Mouse (Mus musculus) inflammation-experienced regulatory T-cells (primary cell): ENCODE results near the gene Otof. TPM values are rescaled to one million over a fixed set of nuclear protein-coding genes. Genes with fewer than 3 reads are reported as not detected.

Source experiments
- polyA plus RNA-seq, 2 experiments: library from polyadenylated mRNA; unstranded; fragments of 100-300 nt; shearing (Covaris generic); gene quantifications; one replicate each; pipeline ENCODE4 v1.2.1; 2017

The Otof gene
- under 1 TPM in 1 of 2 experiments, not detected in 1; 0.06 TPM for polyA plus RNA-seq

GRCm38 (mm10) chr5:30461821-30462220 lies at the start of gene Otof:
Gene Otof, minus strand, starts transcription at chr5:30461932.

GRCm38 (mm10) chr5:30465861-30466260 lies 4.1 kb upstream of the Otof start, which contains the start of gene 1700001C02Rik:
Gene 1700001C02Rik, plus strand, starts transcription at chr5:30466047.

Other genes with a start within 250 kb of the Otof start
- 10 to 100 TPM; 15.7 to 16.6 TPM for gene Selenoi, start 229.4 kb downstream of the Otof start, polyA plus RNA-seq
- 1 to 10 TPM; 2.6 to 3.2 TPM for gene Drc1, start 180.5 kb downstream of the Otof start, polyA plus RNA-seq
- not detected for gene 1700001C02Rik, start 4.1 kb upstream of the Otof start, polyA plus RNA-seq
- not detected for gene Cib4, start 83.9 kb upstream of the Otof start, polyA plus RNA-seq
- gene Kcnk3, start 126.2 kb upstream of the Otof start, polyA plus RNA-seq = 1 to 10 TPM in 1 of 2 experiments, under 1 TPM in 1; 0.17 to 1.4 TPM
- gene Slc35f6, start 186.0 kb upstream of the Otof start, polyA plus RNA-seq = 10 to 100 TPM; 17.4 to 28.8 TPM
- 10 to 100 TPM; 35.5 to 70.8 TPM for gene Cenpa, start 204.8 kb upstream of the Otof start, polyA plus RNA-seq
- gene Dpysl5, start 249.6 kb upstream of the Otof start, polyA plus RNA-seq = under 1 TPM in 1 of 2 experiments, not detected in 1; 0.86 TPM